Mouse (Mus musculus) heart, adult 2 months (tissue): ENCODE data around the gene Ccndbp1.

ENCODE experiments used
- CTCF ChIP-seq: fragments of 200-600 bp; IDR thresholded peaks from 2 replicates; pipeline ENCODE4 v1.8.1; 2022; ENCODE audit warnings: antibody characterized with exemption, mild to moderate bottlenecking, moderate library complexity
- EP300 ChIP-seq: fragments of 200-500 bp; IDR thresholded peaks from 2 replicates; pipeline ENCODE4 v1.6.1; 2011; ENCODE audit warnings: low read depth, low read length, control low read depth; ENCODE audit not compliant: insufficient read depth

DNA sequence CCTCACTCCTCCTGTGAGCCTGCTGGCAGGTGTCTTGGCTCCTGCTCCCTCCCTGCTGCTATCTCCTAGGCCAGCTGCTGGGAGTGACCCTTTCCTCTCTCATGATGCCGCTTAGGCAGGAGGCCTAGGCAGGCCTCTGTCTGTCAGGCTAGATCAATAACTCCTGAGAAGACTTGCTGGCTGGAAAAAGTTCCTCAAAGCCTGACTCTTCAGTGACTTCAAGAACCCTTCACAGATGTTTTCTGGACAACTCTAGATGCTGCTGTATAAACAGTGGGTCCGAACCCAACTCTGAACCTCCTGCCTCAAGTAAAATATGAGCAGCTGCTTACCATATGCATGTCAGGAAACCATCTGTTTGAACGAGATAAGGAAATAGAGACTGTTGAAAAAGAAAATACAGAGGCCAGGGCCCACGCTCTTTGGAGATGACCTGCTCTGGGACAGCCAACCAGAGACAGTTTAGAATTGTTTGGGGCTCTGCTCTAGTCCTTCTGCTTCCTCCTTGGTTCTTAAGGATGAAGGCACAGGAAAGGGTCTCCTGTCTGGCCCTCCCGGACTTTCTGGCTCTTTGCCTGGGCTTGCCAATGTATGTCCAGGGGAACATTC lies 28.6 kb downstream of the Ccndbp1 start, which contains the start of gene Epb42:
- TF ChIP-seq CTCF (no peak), EP300 (no peak)
